Mouse (Mus musculus): ENCODE results near the gene S1pr5. TPM values are rescaled to one million over a fixed set of nuclear protein-coding genes. Genes with fewer than 3 reads are reported as not detected.
"Not testable (repeated sequence)": the region's sequence is repeated elsewhere in the genome, so short reads cannot be mapped to it uniquely, and the experiment has no call there.

S1pr5 gene
- polyA plus RNA-seq, 1 experiment from 2014 or later: 0.18 TPM

- peak overlapping the region; percentile 59 for H3K9ac ChIP-seq (ENCODE audit: low read length)
- ATAC-seq (ENCODE audit: insufficient number of reproducible peaks, insufficient read depth, low FRiP score, low read depth): no peak
- peak overlapping the region; percentile 56 for H3K4me2 ChIP-seq (ENCODE audit: low read length)
- peaks cover 11% of the 10 kb centered on the region for H3K36me3 ChIP-seq (ENCODE audit: control insufficient read depth, insufficient read depth, low read length)
- H3K4me3 ChIP-seq (ENCODE audit: control insufficient read depth in 1 of 2, insufficient read depth in 1 of 2, low read depth in 1 of 2, low read length in 2 of 2): peak overlapping the region; percentile 32 to 36
- H3K27me3 ChIP-seq (ENCODE audit: control insufficient read depth, insufficient read depth, low read length): no peaks in the 10 kb centered on the region
- H3K27ac ChIP-seq (replicated peaks in 1 of 2; ENCODE audit: control insufficient read depth in 1 of 2, insufficient read depth in 1 of 2, low read depth in 2 of 2, low read length in 2 of 2): peak overlapping the region; percentile 51 to 70; a peak in 3 of 4 replicates
- 19% methylated on average over 26 of the region's 26 CpGs for WGBS
- H3K9me3 ChIP-seq (ENCODE audit: control insufficient read depth, low read length): 0 out of 2 replicates have a peak, but pooled peaks cover 2% of the 10 kb centered on the region
- H3K4me1 ChIP-seq (ENCODE audit: control insufficient read depth in 2 of 2, insufficient read depth in 2 of 2, low read length in 2 of 2): peaks cover 12 to 29% of the 10 kb centered on the region in 2 experiments
Observed at GRCm38 (mm10) chr9:21224576-21225414, 23.4 kb downstream of the S1pr5 start.

- Histone ChIP-seq H3K4me1 (ENCODE audit: control insufficient read depth in 2 of 2, insufficient read depth in 2 of 2, low read length in 2 of 2) (peaks cover 12 to 29% of the 10 kb centered on the region in 2 experiments), H3K9me3 (ENCODE audit: control insufficient read depth, low read length) (0 out of 2 replicates have a peak, but pooled peaks cover 2% of the 10 kb centered on the region), H3K36me3 (ENCODE audit: control insufficient read depth, insufficient read depth, low read length) (0 out of 2 replicates have a peak, but pooled peaks cover 2% of the 10 kb centered on the region), H3K27me3 (ENCODE audit: control insufficient read depth, insufficient read depth, low read length) (no peaks in the 10 kb centered on the region), H3K9ac (ENCODE audit: low read length) (no peak overlapping the region), H3K27ac (replicated peaks in 1 of 2; ENCODE audit: control insufficient read depth in 1 of 2, insufficient read depth in 1 of 2, low read depth in 2 of 2, low read length in 2 of 2) (no peak overlapping the region), H3K4me2 (ENCODE audit: low read length) (no peak overlapping the region), H3K4me3 (ENCODE audit: control insufficient read depth in 1 of 2, insufficient read depth in 1 of 2, low read depth in 1 of 2, low read length in 2 of 2) (no peak overlapping the region)
- no peak for ATAC-seq (ENCODE audit: insufficient number of reproducible peaks, insufficient read depth, low FRiP score, low read depth)
- 86% methylated on average over 6 of the region's 6 CpGs for WGBS
Observed at GRCm38 (mm10) chr9:21223906-21224305, 24.3 kb downstream of the S1pr5 start.

GRCm38 (mm10) chr9:21223490-21223889, 24.8 kb downstream of the S1pr5 start:
- H3K36me3 ChIP-seq (ENCODE audit: control insufficient read depth, insufficient read depth, low read length); H3K9me3 ChIP-seq (ENCODE audit: control insufficient read depth, low read length); H3K9ac ChIP-seq (ENCODE audit: low read length); H3K27ac ChIP-seq (replicated peaks in 1 of 2; ENCODE audit: control insufficient read depth in 1 of 2, insufficient read depth in 1 of 2, low read depth in 2 of 2, low read length in 2 of 2); H3K27me3 ChIP-seq (ENCODE audit: control insufficient read depth, insufficient read depth, low read length); ATAC-seq (ENCODE audit: insufficient number of reproducible peaks, insufficient read depth, low FRiP score, low read depth); H3K4me3 ChIP-seq (ENCODE audit: control insufficient read depth in 1 of 2, insufficient read depth in 1 of 2, low read depth in 1 of 2, low read length in 2 of 2); H3K4me2 ChIP-seq (ENCODE audit: low read length): not testable (repeated sequence)
- peaks cover 12 to 29% of the 10 kb centered on the region in 2 experiments for H3K4me1 ChIP-seq (ENCODE audit: control insufficient read depth in 2 of 2, insufficient read depth in 2 of 2, low read length in 2 of 2)
- WGBS: 100% methylated on average over 1 of the region's 2 CpGs

- Histone ChIP-seq H3K27me3 (ENCODE audit: control insufficient read depth, insufficient read depth, low read length) (no peaks in the 10 kb centered on the region), H3K4me1 (ENCODE audit: control insufficient read depth in 2 of 2, insufficient read depth in 2 of 2, low read length in 2 of 2) (peaks cover 5 to 18% of the 10 kb centered on the region in 2 experiments), H3K27ac (replicated peaks in 1 of 2; ENCODE audit: control insufficient read depth in 1 of 2, insufficient read depth in 1 of 2, low read depth in 2 of 2, low read length in 2 of 2) (peak overlapping the region in 1 of 2 experiments; percentile 75; a peak in 3 of 4 replicates), H3K36me3 (ENCODE audit: control insufficient read depth, insufficient read depth, low read length) (no peaks in the 10 kb centered on the region), H3K9ac (ENCODE audit: low read length) (peak overlapping the region; percentile 47), H3K4me3 (ENCODE audit: control insufficient read depth in 1 of 2, insufficient read depth in 1 of 2, low read depth in 1 of 2, low read length in 2 of 2) (peak overlapping the region in 1 of 2 experiments; percentile 6; a peak in 1 of 4 replicates), H3K4me2 (ENCODE audit: low read length) (peak overlapping the region; percentile 54), H3K9me3 (ENCODE audit: control insufficient read depth, low read length) (0 out of 2 replicates have a peak, but pooled peaks cover 2% of the 10 kb centered on the region)
- WGBS: 24% methylated on average over 7 of the region's 7 CpGs
- 0 out of 2 replicates have a peak, but pooled peaks have one; percentile 11 for ATAC-seq (ENCODE audit: insufficient number of reproducible peaks, insufficient read depth, low FRiP score, low read depth)
Observed at GRCm38 (mm10) chr9:21221383-21221929, 26.8 kb downstream of the S1pr5 start.

GRCm38 (mm10) chr9:21220490-21221382, 27.5 kb downstream of the S1pr5 start:
- Histone ChIP-seq H3K4me3 (ENCODE audit: control insufficient read depth in 1 of 2, insufficient read depth in 1 of 2, low read depth in 1 of 2, low read length in 2 of 2) (peak overlapping the region; percentile 6 to 18; a peak in 3 of 4 replicates), H3K9ac (ENCODE audit: low read length) (peak overlapping the region; percentile 47), H3K4me2 (ENCODE audit: low read length) (peak overlapping the region; percentile 54), H3K9me3 (ENCODE audit: control insufficient read depth, low read length) (0 out of 2 replicates have a peak, but pooled peaks cover 2% of the 10 kb centered on the region), H3K27me3 (ENCODE audit: control insufficient read depth, insufficient read depth, low read length) (no peaks in the 10 kb centered on the region), H3K36me3 (ENCODE audit: control insufficient read depth, insufficient read depth, low read length) (no peaks in the 10 kb centered on the region), H3K4me1 (ENCODE audit: control insufficient read depth in 2 of 2, insufficient read depth in 2 of 2, low read length in 2 of 2) (peaks cover 5 to 16% of the 10 kb centered on the region in 2 experiments), H3K27ac (replicated peaks in 1 of 2; ENCODE audit: control insufficient read depth in 1 of 2, insufficient read depth in 1 of 2, low read depth in 2 of 2, low read length in 2 of 2) (peak overlapping the region; percentile 75 to 82)
- 7% methylated on average over 21 of the region's 21 CpGs for WGBS
- peak; percentile 89 for ATAC-seq (ENCODE audit: insufficient number of reproducible peaks, insufficient read depth, low FRiP score, low read depth)

- 61% methylated on average over 3 of the region's 3 CpGs for WGBS
Observed at GRCm38 (mm10) chr9:21219820-21220219, 28.4 kb downstream of the S1pr5 start.

More at GRCm38 (mm10) chr9:21219820-21220219, 28.4 kb downstream of the S1pr5 start:
- Histone ChIP-seq H3K9me3 (ENCODE audit: control insufficient read depth, low read length) (0 out of 2 replicates have a peak, but pooled peaks cover 2% of the 10 kb centered on the region), H3K4me3 (ENCODE audit: control insufficient read depth in 1 of 2, insufficient read depth in 1 of 2, low read depth in 1 of 2, low read length in 2 of 2) (no peak overlapping the region), H3K4me1 (ENCODE audit: control insufficient read depth in 2 of 2, insufficient read depth in 2 of 2, low read length in 2 of 2) (peaks cover 3 to 11% of the 10 kb centered on the region in 2 experiments), H3K27me3 (ENCODE audit: control insufficient read depth, insufficient read depth, low read length) (no peaks in the 10 kb centered on the region), H3K9ac (ENCODE audit: low read length) (no peak overlapping the region), H3K36me3 (ENCODE audit: control insufficient read depth, insufficient read depth, low read length) (no peaks in the 10 kb centered on the region), H3K27ac (replicated peaks in 1 of 2; ENCODE audit: control insufficient read depth in 1 of 2, insufficient read depth in 1 of 2, low read depth in 2 of 2, low read length in 2 of 2) (no peak overlapping the region), H3K4me2 (ENCODE audit: low read length) (no peak overlapping the region)
- no peak for ATAC-seq (ENCODE audit: insufficient number of reproducible peaks, insufficient read depth, low FRiP score, low read depth)

All from heart, embryonic 14.5 days (tissue).